Mouse (Mus musculus): ENCODE measurements around the gene Rad23b.

GRCm38 (mm10) chr4:55351860-55352259 is 2.0 kb downstream of the Rad23b start:
- TF ChIP-seq CTCF (IDR thresholded peaks at IDR 0.05; ENCODE audit: insufficient read depth, low read length) (no peak), POLR2A (IDR thresholded peaks at IDR 0.05; ENCODE audit: borderline replicate concordance, extremely low read depth, low read depth, low read length) (no peak)

Measured in lung, adult 2 months (tissue).